Mouse (Mus musculus) kidney, embryonic 15.5 days (tissue): ENCODE results near the gene Dgke. TPM values are rescaled to one million over a fixed set of nuclear protein-coding genes. Genes with fewer than 3 reads are reported as not detected.
"Not testable (repeated sequence)": the region's sequence is repeated elsewhere in the genome, so short reads cannot be mapped to it uniquely, and the experiment has no call there.

Experiments
- ATAC-seq: fragments of 200-750 bp; cut with Nextera tagmentation; replicated peaks from 2 replicates; pipeline ENCODE4 v1.8.0; 2017; ENCODE audit warnings: moderate TSS enrichment; ENCODE audit not compliant: low FRiP score
- H3K27ac ChIP-seq: fragments of 300-500 bp; sonication (generic); 2 replicates; pipeline ENCODE4 v1.5.1; 2015; ENCODE audit warnings: mild to moderate bottlenecking, inconsistent platforms
- H3K27me3 ChIP-seq: fragments of 300-500 bp; sonication (generic); 2 replicates; pipeline ENCODE4 v1.6.1; 2015; ENCODE audit warnings: inconsistent platforms
- H3K36me3 ChIP-seq: fragments of 300-500 bp; sonication (generic); 2 replicates; pipeline ENCODE4 v1.6.1; 2015; ENCODE audit warnings: inconsistent platforms
- H3K4me1 ChIP-seq: fragments of 300-500 bp; sonication (generic); 2 replicates; pipeline ENCODE4 v1.6.1; 2015; ENCODE audit warnings: inconsistent platforms
- H3K4me2 ChIP-seq: fragments of 300-500 bp; sonication (generic); 2 replicates; pipeline ENCODE4 v1.6.1; 2015; ENCODE audit warnings: moderate library complexity, mild to moderate bottlenecking, inconsistent platforms
- H3K4me3 ChIP-seq: fragments of 300-500 bp; sonication (generic); replicated peaks from 2 replicates; pipeline ENCODE4 v1.5.1; 2015; ENCODE audit warnings: mild to moderate bottlenecking, inconsistent platforms
- H3K9ac ChIP-seq: fragments of 300-500 bp; sonication (generic); 2 replicates; pipeline ENCODE4 v1.6.1; 2015; ENCODE audit warnings: mild to moderate bottlenecking, inconsistent platforms
- H3K9me3 ChIP-seq: fragments of 300-500 bp; sonication (generic); replicated peaks from 2 replicates; pipeline ENCODE4 v1.6.1; 2016; ENCODE audit warnings: inconsistent platforms
- WGBS: fragments of 180-500 bp; shearing (Covaris S2); methylation state at CpG from one replicate; pipeline ENCODE4 v1.1.7; 2015; ENCODE audit warnings: mixed read lengths; 5-methylcytosine and 5-hydroxymethylcytosine counted together
- polyA plus RNA-seq: library from polyadenylated mRNA; unstranded; fragments of >200 nt; fragmentation: Nextera tagmentation; extraction: Ambion mirVana; gene quantifications from 2 replicates; pipeline ENCODE4 v1.2.1, GENCODE M21; 2015

Gene Dgke
- polyA plus RNA-seq, 1 experiment from 2014 or later, result 4.6 TPM

GRCm38 (mm10) chr11:89058515-89059270 is 8.0 kb downstream of the Dgke start:
- no peaks in the 10 kb centered on the region for H3K27me3 ChIP-seq
- ATAC-seq, result no peak
- H3K27ac ChIP-seq, result no peak overlapping the region
- peaks cover 15% of the 10 kb centered on the region for H3K36me3 ChIP-seq
- H3K4me3 ChIP-seq, result peak overlapping the region; percentile 93
- H3K4me2 ChIP-seq, result peak overlapping the region; percentile 95
- 0 out of 2 replicates have a peak overlapping the region, but pooled peaks have one; percentile 85 for H3K9ac ChIP-seq
- no peaks in the 10 kb centered on the region for H3K9me3 ChIP-seq
- WGBS, result 72% methylated on average over 11 of the region's 11 CpGs
- peaks cover 20% of the 10 kb centered on the region for H3K4me1 ChIP-seq

- 83% methylated on average over 13 of the region's 13 CpGs for WGBS
- H3K4me1 ChIP-seq, result peaks cover 20% of the 10 kb centered on the region
Observed at GRCm38 (mm10) chr11:89055931-89056690, 10.5 kb downstream of the Dgke start.

GRCm38 (mm10) chr11:89051767-89052166 is 14.9 kb downstream of the Dgke start:
- Histone ChIP-seq H3K4me3 (no peak overlapping the region), H3K9me3 (no peaks in the 10 kb centered on the region), H3K4me1 (no peaks in the 10 kb centered on the region), H3K4me2 (no peak overlapping the region), H3K36me3 (peaks cover 70% of the 10 kb centered on the region), H3K27ac (no peak overlapping the region), H3K27me3 (no peaks in the 10 kb centered on the region), H3K9ac (no peak overlapping the region)
- no peak for ATAC-seq
- WGBS, result 86% methylated on average over 6 of the region's 6 CpGs

More at GRCm38 (mm10) chr11:89055931-89056690, 10.5 kb downstream of the Dgke start:
- ATAC-seq, result no peak
- H3K9ac ChIP-seq, result no peak overlapping the region
- no peak overlapping the region for H3K4me3 ChIP-seq
- no peaks in the 10 kb centered on the region for H3K9me3 ChIP-seq
- no peak overlapping the region for H3K4me2 ChIP-seq
- no peaks in the 10 kb centered on the region for H3K27me3 ChIP-seq
- no peak overlapping the region for H3K27ac ChIP-seq
- peaks cover 33% of the 10 kb centered on the region for H3K36me3 ChIP-seq

GRCm38 (mm10) chr11:89046021-89046420 is 20.6 kb downstream of the Dgke start:
- 90% methylated on average over 3 of the region's 3 CpGs for WGBS
- Histone ChIP-seq H3K9ac (no peak overlapping the region), H3K4me3 (no peak overlapping the region), H3K4me1 (no peaks in the 10 kb centered on the region), H3K27ac (no peak overlapping the region), H3K4me2 (no peak overlapping the region), H3K36me3 (peaks cover 88% of the 10 kb centered on the region), H3K27me3 (no peaks in the 10 kb centered on the region), H3K9me3 (0 out of 2 replicates have a peak, but pooled peaks cover 4% of the 10 kb centered on the region)
- no peak for ATAC-seq

- H3K4me2 ChIP-seq, H3K9me3 ChIP-seq, H3K9ac ChIP-seq, H3K27me3 ChIP-seq, ATAC-seq, H3K4me3 ChIP-seq, H3K4me1 ChIP-seq, H3K27ac ChIP-seq: not testable (repeated sequence)
- WGBS, result 94% methylated on average over 3 of the region's 3 CpGs
- H3K36me3 ChIP-seq, result peaks cover 87% of the 10 kb centered on the region
Observed at GRCm38 (mm10) chr11:89045501-89045900, 21.1 kb downstream of the Dgke start.

- H3K36me3 ChIP-seq, result peaks cover 90% of the 10 kb centered on the region
- 0 out of 2 replicates have a peak, but pooled peaks cover 4% of the 10 kb centered on the region for H3K9me3 ChIP-seq
- H3K27me3 ChIP-seq, result no peaks in the 10 kb centered on the region
- WGBS, result 85% methylated on average over 7 of the region's 7 CpGs
- no peak overlapping the region for H3K9ac ChIP-seq
- no peak overlapping the region for H3K4me2 ChIP-seq
- H3K4me3 ChIP-seq, result no peak overlapping the region
- H3K4me1 ChIP-seq, result no peaks in the 10 kb centered on the region
- no peak overlapping the region for H3K27ac ChIP-seq
- ATAC-seq, result no peak
Observed at GRCm38 (mm10) chr11:89043046-89043445, 23.6 kb downstream of the Dgke start.

- H3K4me3 ChIP-seq, ATAC-seq, H3K27me3 ChIP-seq, H3K4me2 ChIP-seq, H3K27ac ChIP-seq, H3K4me1 ChIP-seq, H3K9ac ChIP-seq, H3K9me3 ChIP-seq: not testable (repeated sequence)
- WGBS, result 90% methylated on average over 6 of the region's 7 CpGs
- peaks cover 75% of the 10 kb centered on the region for H3K36me3 ChIP-seq
Observed at GRCm38 (mm10) chr11:89041073-89041472, 25.6 kb downstream of the Dgke start.

- no peak for ATAC-seq
Observed at GRCm38 (mm10) chr11:89039325-89039724, 27.3 kb downstream of the Dgke start.

GRCm38 (mm10) chr11:89038496-89038895 is 28.2 kb downstream of the Dgke start:
- H3K4me1 ChIP-seq, result no peaks in the 10 kb centered on the region
- H3K27me3 ChIP-seq, result no peaks in the 10 kb centered on the region
- H3K27ac ChIP-seq, result no peak overlapping the region
- WGBS, result 92% methylated on average over 6 of the region's 6 CpGs
- peaks cover 51% of the 10 kb centered on the region for H3K36me3 ChIP-seq
- H3K9ac ChIP-seq, result no peak overlapping the region
- no peak for ATAC-seq
- H3K4me3 ChIP-seq, result no peak overlapping the region
- no peak overlapping the region for H3K4me2 ChIP-seq
- H3K9me3 ChIP-seq, result no peaks in the 10 kb centered on the region

More at GRCm38 (mm10) chr11:89039325-89039724, 27.3 kb downstream of the Dgke start:
- Histone ChIP-seq H3K27ac (no peak overlapping the region), H3K4me1 (no peaks in the 10 kb centered on the region), H3K4me2 (no peak overlapping the region), H3K36me3 (peaks cover 57% of the 10 kb centered on the region), H3K9me3 (no peaks in the 10 kb centered on the region), H3K9ac (no peak overlapping the region), H3K4me3 (no peak overlapping the region), H3K27me3 (no peaks in the 10 kb centered on the region)
- 31% methylated on average over 3 of the region's 3 CpGs for WGBS

- H3K9ac ChIP-seq, result no peak overlapping the region
- peaks cover 24% of the 10 kb centered on the region for H3K36me3 ChIP-seq
- no peaks in the 10 kb centered on the region for H3K27me3 ChIP-seq
- no peak for ATAC-seq
- H3K4me1 ChIP-seq, result no peaks in the 10 kb centered on the region
- WGBS, result 74% methylated on average over 3 of the region's 3 CpGs
- no peaks in the 10 kb centered on the region for H3K9me3 ChIP-seq
- no peak overlapping the region for H3K27ac ChIP-seq
- no peak overlapping the region for H3K4me3 ChIP-seq
- H3K4me2 ChIP-seq, result no peak overlapping the region
Observed at GRCm38 (mm10) chr11:89035552-89035951, 31.1 kb downstream of the Dgke start.

GRCm38 (mm10) chr11:89034592-89034991 is 32.1 kb downstream of the Dgke start:
- no peaks in the 10 kb centered on the region for H3K27me3 ChIP-seq
- no peak overlapping the region for H3K9ac ChIP-seq
- H3K9me3 ChIP-seq, result no peaks in the 10 kb centered on the region

GRCm38 (mm10) chr11:89031189-89031588 is 35.5 kb downstream of the Dgke start:
- H3K36me3 ChIP-seq, result no peaks in the 10 kb centered on the region
- no peak overlapping the region for H3K4me2 ChIP-seq
- no peak for ATAC-seq
- H3K27ac ChIP-seq, result no peak overlapping the region
- no peak overlapping the region for H3K9ac ChIP-seq
- H3K4me3 ChIP-seq, result no peak overlapping the region
- no peaks in the 10 kb centered on the region for H3K27me3 ChIP-seq
- no peaks in the 10 kb centered on the region for H3K4me1 ChIP-seq
- WGBS, result 21% methylated on average over 1 of the region's 1 CpGs
- no peaks in the 10 kb centered on the region for H3K9me3 ChIP-seq

More at GRCm38 (mm10) chr11:89034592-89034991, 32.1 kb downstream of the Dgke start:
- Histone ChIP-seq H3K4me1 (no peaks in the 10 kb centered on the region), H3K4me3 (no peak overlapping the region), H3K36me3 (peaks cover 15% of the 10 kb centered on the region), H3K27ac (no peak overlapping the region), H3K4me2 (no peak overlapping the region)
- no peak for ATAC-seq
